Mouse (Mus musculus) limb, embryonic 14.5 days (tissue): ENCODE data around the gene Nphp1. TPM values are rescaled to one million over a fixed set of nuclear protein-coding genes. Genes with fewer than 3 reads are reported as not detected.

Experiments
- ATAC-seq: fragments of 200-750 bp; cut with Nextera tagmentation; 2 replicates; pipeline ENCODE4 v1.8.0; 2017; ENCODE audit warnings: low read depth, moderate number of reproducible peaks, moderate TSS enrichment; ENCODE audit not compliant: low FRiP score
- DNase-seq: peaks from one replicate; pipeline ENCODE4 v3.0.0-alpha.2; 2015; ENCODE audit warnings: low spot score
- H3K27ac ChIP-seq: fragments of 300-500 bp; sonication (generic); replicated peaks from 2 replicates; pipeline ENCODE4 v1.5.1; 2014; ENCODE audit warnings: low read depth, mild to moderate bottlenecking, low read length, moderate library complexity, mixed read lengths
- H3K27me3 ChIP-seq: fragments of 300-500 bp; sonication (generic); 2 replicates; pipeline ENCODE4 v1.6.1; 2014; ENCODE audit warnings: low read length, mixed read lengths; ENCODE audit not compliant: control insufficient read depth, insufficient read depth
- H3K36me3 ChIP-seq: fragments of 300-500 bp; sonication (generic); 2 replicates; pipeline ENCODE4 v1.6.1; 2014; ENCODE audit warnings: mild to moderate bottlenecking, low read length, moderate library complexity, mixed read lengths; ENCODE audit not compliant: control insufficient read depth, insufficient read depth
- H3K4me1 ChIP-seq: fragments of 300-500 bp; sonication (generic); 2 replicates; pipeline ENCODE4 v1.6.1; 2014; ENCODE audit warnings: antibody characterized with exemption, low read length, mixed read lengths; ENCODE audit not compliant: control insufficient read depth, insufficient read depth
- H3K4me2 ChIP-seq: fragments of 300-500 bp; sonication (generic); replicated peaks from 2 replicates; pipeline ENCODE4 v1.6.1; 2014; ENCODE audit warnings: low read depth, mild to moderate bottlenecking, low read length, moderate library complexity; ENCODE audit not compliant: severe bottlenecking
- H3K4me3 ChIP-seq: fragments of 300-500 bp; sonication (generic); replicated peaks from 2 replicates; pipeline ENCODE4 v1.5.1; 2014; ENCODE audit warnings: low read length
- H3K9ac ChIP-seq: fragments of 300-500 bp; sonication (generic); 2 replicates; pipeline ENCODE4 v1.6.1; 2014; ENCODE audit warnings: mild to moderate bottlenecking, low read depth, low read length, moderate library complexity; ENCODE audit not compliant: severe bottlenecking
- H3K9me3 ChIP-seq: fragments of 300-500 bp; sonication (generic); 2 replicates; pipeline ENCODE4 v1.6.1; 2016; ENCODE audit warnings: low read length; ENCODE audit not compliant: control insufficient read depth
- POLR2A ChIP-seq: fragments of 200-500 bp; IDR thresholded peaks from 2 replicates; pipeline ENCODE4 v1.8.0; 2012; ENCODE audit warnings: inconsistent platforms, mild to moderate bottlenecking, moderate library complexity, borderline replicate concordance; ENCODE audit not compliant: insufficient read depth, insufficient read length; ENCODE audit errors: extremely low read depth
- WGBS: fragments of 180-500 bp; shearing (Covaris S2); extraction: QIAGEN DNeasy Blood & Tissue Kit; methylation state at CpG from one replicate; pipeline ENCODE4 v1.1.7; 2014; 5-methylcytosine and 5-hydroxymethylcytosine counted together
- polyA plus RNA-seq, 2 experiments: library from polyadenylated mRNA; depleted of rRNA in 1 of 2; stranded (reverse) in 1 of 2; unstranded in 1 of 2; fragments of >200 nt; fragmentation: Nextera tagmentation in 1 of 2; extraction: Ambion mirVana in 1 of 2; gene quantifications; 2 replicates each; pipeline versions ENCODE4 v1.2.1 to v1.2.3; 2012 to 2014

The Nphp1 gene
- polyA plus RNA-seq, 2 experiments: 23.4 to 27.8 TPM

- Histone ChIP-seq H3K9me3 (no peaks in the 10 kb centered on the region), H3K36me3 (peaks cover 4% of the 10 kb centered on the region), H3K4me1 (no peaks in the 10 kb centered on the region), H3K27ac (no peak overlapping the region), H3K27me3 (no peaks in the 10 kb centered on the region), H3K9ac (no peak overlapping the region), H3K4me3 (no peak overlapping the region), H3K4me2 (no peak overlapping the region)
- DNase-seq: no peak
- WGBS: 64% methylated on average over 1 of the region's 1 CpGs
- TF ChIP-seq POLR2A: no peak
- no peak for ATAC-seq
Observed at GRCm38 (mm10) chr2:127749376-127749775, 39.3 kb downstream of the Nphp1 start.

DNA sequence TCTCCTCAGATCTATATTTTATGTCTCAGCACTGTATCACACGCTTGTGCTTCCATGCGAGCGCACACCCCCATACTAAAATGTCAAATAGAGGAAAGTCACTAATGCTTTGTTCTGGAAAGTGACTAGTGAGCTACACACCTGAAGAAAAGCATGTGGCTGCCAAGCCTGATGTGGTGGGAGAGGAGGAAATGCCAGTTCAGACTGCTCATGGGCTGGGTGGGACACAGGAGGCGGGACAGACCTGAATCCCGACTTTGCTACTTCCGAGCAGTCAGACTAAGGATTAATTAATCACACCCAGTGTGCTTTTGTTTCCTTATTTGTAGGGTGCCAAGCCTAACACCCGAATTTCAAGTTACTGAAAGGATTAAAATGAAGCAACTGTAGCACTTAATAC is 40.4 kb downstream of the Nphp1 start:
- Histone ChIP-seq H3K4me2 (no peak overlapping the region), H3K27ac (no peak overlapping the region), H3K27me3 (no peaks in the 10 kb centered on the region), H3K9ac (no peak overlapping the region), H3K4me1 (no peaks in the 10 kb centered on the region), H3K36me3 (peaks cover 4% of the 10 kb centered on the region), H3K4me3 (no peak overlapping the region), H3K9me3 (no peaks in the 10 kb centered on the region)
- DNase-seq: no peak
- TF ChIP-seq POLR2A: no peak
- 75% methylated on average over 7 of the region's 7 CpGs for WGBS
- ATAC-seq: no peak

- TF ChIP-seq POLR2A: no peak
- ATAC-seq (no peak), DNase-seq (no peak)
- Histone ChIP-seq H3K4me2 (no peak overlapping the region), H3K4me3 (no peak overlapping the region), H3K9ac (no peak overlapping the region), H3K9me3 (no peaks in the 10 kb centered on the region), H3K4me1 (no peaks in the 10 kb centered on the region), H3K27ac (no peak overlapping the region), H3K27me3 (no peaks in the 10 kb centered on the region), H3K36me3 (peaks cover 4% of the 10 kb centered on the region)
- WGBS: 71% methylated on average over 3 of the region's 3 CpGs
Observed at GRCm38 (mm10) chr2:127742637-127743036, 46.1 kb downstream of the Nphp1 start.

GRCm38 (mm10) chr2:127740756-127741519 is 47.8 kb downstream of the Nphp1 start:
- H3K27ac ChIP-seq: no peak overlapping the region
- WGBS: 73% methylated on average over 9 of the region's 9 CpGs
- no peak for TF ChIP-seq POLR2A

GRCm38 (mm10) chr2:127737885-127738284 is 50.8 kb downstream of the Nphp1 start:
- DNase-seq (no peak), ATAC-seq (no peak)
- no peak overlapping the region for H3K4me2 ChIP-seq
- H3K36me3 ChIP-seq: no peaks in the 10 kb centered on the region; the same call in 1 of the 2 replicates
- H3K4me3 ChIP-seq: no peak overlapping the region
- H3K9me3 ChIP-seq: no peaks in the 10 kb centered on the region
- no peak for TF ChIP-seq POLR2A
- 61% methylated on average over 3 of the region's 3 CpGs for WGBS
- peaks cover 2% of the 10 kb centered on the region; the same call in 1 of the 2 replicates for H3K4me1 ChIP-seq
- H3K9ac ChIP-seq: no peak overlapping the region
- no peak overlapping the region for H3K27ac ChIP-seq
- H3K27me3 ChIP-seq: no peaks in the 10 kb centered on the region

More at GRCm38 (mm10) chr2:127740756-127741519, 47.8 kb downstream of the Nphp1 start:
- H3K27me3 ChIP-seq: no peaks in the 10 kb centered on the region
- H3K4me2 ChIP-seq: no peak overlapping the region
- H3K4me1 ChIP-seq: no peaks in the 10 kb centered on the region
- no peak overlapping the region for H3K4me3 ChIP-seq
- DNase-seq (no peak), ATAC-seq (no peak)
- H3K36me3 ChIP-seq: peaks cover 4% of the 10 kb centered on the region
- no peak overlapping the region for H3K9ac ChIP-seq
- no peaks in the 10 kb centered on the region for H3K9me3 ChIP-seq
